Mouse (Mus musculus) cerebellum, adult 2 months (tissue): ENCODE results near the gene Elp1. TPM values are rescaled to one million over a fixed set of nuclear protein-coding genes. Genes with fewer than 3 reads are reported as not detected.

Source experiments
- DNase-seq, 2 experiments: peaks; one replicate each; pipeline ENCODE4 v3.0.0; 2021
- H3K27ac ChIP-seq: fragments of 200-500 bp; 2 replicates; pipeline ENCODE4 v1.5.1; 2012; ENCODE audit warnings: low read length, control low read depth, inconsistent platforms; ENCODE audit not compliant: insufficient read depth
- H3K27me3 ChIP-seq: fragments of 200-500 bp; 2 replicates; pipeline ENCODE4 v1.6.1; 2012; ENCODE audit warnings: inconsistent platforms, mild to moderate bottlenecking, low read length, moderate library complexity; ENCODE audit not compliant: control insufficient read depth, insufficient read depth
- H3K4me1 ChIP-seq: fragments of 200-500 bp; 2 replicates; pipeline ENCODE4 v1.6.1; 2011; ENCODE audit warnings: low read length; ENCODE audit not compliant: control insufficient read depth, insufficient read depth
- H3K4me3 ChIP-seq: fragments of 200-500 bp; replicated peaks from 2 replicates; pipeline ENCODE3; 2011; ENCODE audit warnings: mild to moderate bottlenecking, low read depth, low read length, control low read depth; ENCODE audit not compliant: insufficient read depth
- CTCF ChIP-seq: fragments of 200-500 bp; IDR thresholded peaks from 2 replicates; pipeline ENCODE4 v1.5.1; 2011; ENCODE audit warnings: low read depth, mild to moderate bottlenecking, control low read depth, low read length, moderate library complexity, borderline replicate concordance; ENCODE audit not compliant: insufficient read depth
- POLR2A ChIP-seq: fragments of 200-500 bp; IDR thresholded peaks from 2 replicates; pipeline ENCODE4 v1.6.1; 2011; ENCODE audit warnings: low read length, control low read depth, borderline replicate concordance; ENCODE audit not compliant: insufficient read depth
- WGBS: fragments of 180-500 bp; shearing (Covaris S2); methylation state at CpG from one replicate; pipeline ENCODE4 v1.1.7; 2018; 5-methylcytosine and 5-hydroxymethylcytosine counted together
- polyA plus RNA-seq: library from polyadenylated mRNA; depleted of rRNA; stranded (reverse); fragments of >200 nt; gene quantifications from 2 replicates; pipeline ENCODE4 v1.2.3, GENCODE M21; 2012; rRNA removed

The Elp1 gene
- 57.2 and 59.7 TPM in 2 replicates for polyA plus RNA-seq

GRCm38 (mm10) chr4:56801907-56802668, at the start of gene Elp1, which contains the start of gene Fam206a:
Elp1 (minus strand) TSS chr4:56802331.
Fam206a (plus strand) TSS chr4:56802345.
- TF ChIP-seq CTCF (no peak), POLR2A (peak; percentile 78)

GRCm38 (mm10) chr4:56850724-56851123, 48.6 kb upstream of the Elp1 start:
- Histone ChIP-seq H3K4me1 (peaks cover 4% of the 10 kb centered on the region; the same call in 1 of the 2 replicates), H3K27ac (no peak overlapping the region), H3K4me3 (no peak overlapping the region), H3K27me3 (no peaks in the 10 kb centered on the region)
- 6% methylated on average over 6 of the region's 6 CpGs for WGBS
- TF ChIP-seq POLR2A (no peak), CTCF (no peak)
- peak; percentile 20 to 25 for DNase-seq

More at GRCm38 (mm10) chr4:56801907-56802668, at the start of gene Elp1, which contains the start of gene Fam206a:
- peak; percentile 94 to 99 for DNase-seq
- H3K27me3 ChIP-seq: no peaks in the 10 kb centered on the region
- H3K4me1 ChIP-seq: peaks cover 8% of the 10 kb centered on the region; the same call in 1 of the 2 replicates
- H3K27ac ChIP-seq: peak within 1 kb of the TSS; percentile 91
- peak within 1 kb of the TSS; percentile 89 for H3K4me3 ChIP-seq
- WGBS: under 1% methylated on average over 72 of the region's 72 CpGs

GRCm38 (mm10) chr4:56848044-56848443, 45.9 kb upstream of the Elp1 start:
- 82% methylated on average over 6 of the region's 6 CpGs for WGBS
- Histone ChIP-seq H3K27ac (no peak overlapping the region), H3K4me1 (peaks cover 4% of the 10 kb centered on the region; the same call in 1 of the 2 replicates), H3K27me3 (no peaks in the 10 kb centered on the region), H3K4me3 (no peak overlapping the region)
- TF ChIP-seq POLR2A (no peak), CTCF (no peak)
- DNase-seq: no peak

- TF ChIP-seq CTCF: no peak
- TF ChIP-seq POLR2A: no peak
- WGBS: 98% methylated on average over 3 of the region's 3 CpGs
- H3K4me1 ChIP-seq: peaks cover 4% of the 10 kb centered on the region; the same call in 1 of the 2 replicates
- DNase-seq: no peak
- H3K4me3 ChIP-seq: no peak overlapping the region
- H3K27ac ChIP-seq: no peak overlapping the region
- H3K27me3 ChIP-seq: no peaks in the 10 kb centered on the region
Measured at GRCm38 (mm10) chr4:56847400-56847799, 45.3 kb upstream of the Elp1 start.

GRCm38 (mm10) chr4:56845896-56846533, 43.9 kb upstream of the Elp1 start:
- WGBS: 72% methylated on average over 12 of the region's 12 CpGs
- Histone ChIP-seq H3K27ac (no peak overlapping the region), H3K27me3 (no peaks in the 10 kb centered on the region), H3K4me1 (peaks cover 4% of the 10 kb centered on the region; the same call in 1 of the 2 replicates), H3K4me3 (no peak overlapping the region)
- no peak for DNase-seq
- TF ChIP-seq CTCF: no peak
- TF ChIP-seq POLR2A: no peak

GRCm38 (mm10) chr4:56844911-56845310, 42.8 kb upstream of the Elp1 start:
- Histone ChIP-seq H3K27me3 (no peaks in the 10 kb centered on the region), H3K27ac (no peak overlapping the region), H3K4me1 (no peaks in the 10 kb centered on the region), H3K4me3 (no peak overlapping the region)
- TF ChIP-seq CTCF (no peak), POLR2A (no peak)
- whole genome bisulfite sequencing: 90% methylated on average over 4 of the region's 4 CpGs
- DNase-seq: no peak

GRCm38 (mm10) chr4:56843963-56844362, 41.8 kb upstream of the Elp1 start:
- no peak for DNase-seq
- Histone ChIP-seq H3K27ac (no peak overlapping the region), H3K4me1 (no peaks in the 10 kb centered on the region), H3K27me3 (no peaks in the 10 kb centered on the region), H3K4me3 (no peak overlapping the region)
- 93% methylated on average over 2 of the region's 2 CpGs for WGBS
- TF ChIP-seq CTCF (0 out of 2 replicates have a peak, but pooled peaks have one; percentile 15), POLR2A (no peak)
